Mouse (Mus musculus): ENCODE measurements around the gene Lhfpl5.

DNA sequence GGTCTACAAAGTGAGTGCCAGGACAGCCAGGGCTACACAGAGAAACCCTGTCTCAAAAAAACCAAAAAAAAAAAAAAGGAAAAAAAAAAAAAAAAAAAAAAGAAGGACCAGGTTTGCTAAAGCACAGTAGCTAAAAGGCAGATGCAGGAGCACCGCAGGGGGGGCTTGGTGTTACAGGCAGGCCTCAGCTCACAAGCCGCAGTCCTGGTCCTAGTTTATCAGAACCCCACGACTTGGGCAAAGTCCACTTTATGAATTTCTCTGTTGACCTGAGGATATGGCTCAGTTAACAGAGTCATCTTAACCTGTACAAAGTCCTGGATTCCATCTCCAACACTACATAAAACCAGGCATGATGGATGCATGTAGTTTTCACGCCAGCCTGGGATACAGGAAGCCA, 39.9 kb downstream of the Lhfpl5 start:
- no peak for TF ChIP-seq EP300 (IDR thresholded peaks at IDR 0.05; ENCODE audit: insufficient read depth, low read depth, low read length)
- no peak for TF ChIP-seq POLR2A (IDR thresholded peaks at IDR 0.05; ENCODE audit: insufficient read depth, low read depth, low read length)

Data from heart, adult 2 months (tissue).